Mouse (Mus musculus) G1E (cell line): ENCODE measurements around the gene Mras. TPM values are rescaled to one million over a fixed set of nuclear protein-coding genes. Genes with fewer than 3 reads are reported as not detected.
A peak's percentile ranks its signal among the peaks of the same experiment; 100 is the strongest.

Experiments used
- ATAC-seq: 2 replicates; pipeline ENCODE4 v1.8.0; 2016; ENCODE audit warnings: mild to moderate bottlenecking; ENCODE audit not compliant: insufficient number of reproducible peaks, poor library complexity, low FRiP score, severe bottlenecking; ENCODE audit errors: extremely low read depth
- DNase-seq: peaks from one replicate; pipeline ENCODE4 v3.0.0; 2012; ENCODE audit warnings: low spot score
- H3K27me3 ChIP-seq: 2 replicates; pipeline ENCODE4 v1.6.1; 2012; ENCODE audit warnings: mild to moderate bottlenecking, low read length, inconsistent platforms; ENCODE audit not compliant: insufficient read depth
- H3K36me3 ChIP-seq: replicated peaks from 2 replicates; pipeline ENCODE3; 2012; ENCODE audit warnings: mild to moderate bottlenecking, inconsistent platforms
- H3K4me1 ChIP-seq: 2 replicates; pipeline ENCODE4 v1.6.1; 2012; ENCODE audit warnings: low read depth, low read length, inconsistent platforms, mixed read lengths; ENCODE audit not compliant: insufficient read depth
- H3K4me3 ChIP-seq: 2 replicates; pipeline ENCODE4 v1.5.1; 2012; ENCODE audit warnings: low read depth, mild to moderate bottlenecking, inconsistent platforms, low read length, moderate library complexity, mixed read lengths
- H3K9me3 ChIP-seq: replicated peaks from 2 replicates; pipeline ENCODE4 v1.6.1; 2012; ENCODE audit warnings: inconsistent platforms
- CTCF ChIP-seq: IDR thresholded peaks from 2 replicates; pipeline ENCODE4 v1.5.1; 2012; ENCODE audit warnings: low read depth, low read length, inconsistent platforms, mixed read lengths
- GATA1 ChIP-seq: IDR thresholded peaks from 2 replicates; pipeline ENCODE4 v1.6.1; 2012; ENCODE audit warnings: borderline replicate concordance, low read length, inconsistent platforms, mixed read lengths
- GATA2 ChIP-seq: IDR thresholded peaks from 2 replicates; pipeline ENCODE4 v1.6.1; 2012; ENCODE audit warnings: low read depth, low read length, inconsistent platforms, borderline replicate concordance
- POLR2AphosphoS5 ChIP-seq: IDR thresholded peaks from 2 replicates; pipeline ENCODE4 v1.6.1; 2012; ENCODE audit warnings: low read depth, low read length, inconsistent platforms; ENCODE audit not compliant: insufficient replicate concordance
- TAL1 ChIP-seq: conservative IDR thresholded peaks from 2 replicates; pipeline ENCODE4 v1.6.1; 2012; ENCODE audit warnings: low read depth, low read length, inconsistent platforms, mixed read lengths
- polyA plus RNA-seq: library from polyadenylated mRNA; stranded (reverse); fragments of >175 nt; gene quantifications from 2 replicates; pipeline ENCODE4 v1.2.3, GENCODE M21; 2012
- total RNA-seq, 2 experiments: library from RNA; stranded (forward) in 1 of 2; stranded (reverse) in 1 of 2; fragments of 200-1000 nt in 1 of 2; fragments of >200 nt in 1 of 2; fragmentation: Nextera tagmentation in 1 of 2; gene quantifications; 2 replicates each; pipeline ENCODE4 v1.2.3; 2014 to 2017

The Mras gene
- total and polyA plus RNA-seq, 3 experiments: 0.12 to 2.1 TPM; not detected in 1

- DNase-seq (no peak), ATAC-seq (no peak)
- peaks cover 51% of the 10 kb centered on the region for H3K4me1 ChIP-seq
- TF ChIP-seq GATA2 (no peak), GATA1 (no peak), CTCF (no peak), POLR2AphosphoS5 (no peak), TAL1 (no peak)
- H3K36me3 ChIP-seq: no peaks in the 10 kb centered on the region
- H3K9me3 ChIP-seq: no peaks in the 10 kb centered on the region
- H3K27me3 ChIP-seq: peaks cover 77% of the 10 kb centered on the region
- H3K4me3 ChIP-seq: no peak overlapping the region
Measured at GRCm38 (mm10) chr9:99419951-99420701, 17.1 kb downstream of the Mras start.

- TF ChIP-seq POLR2AphosphoS5 (no peak), GATA2 (no peak)
- peaks cover 64% of the 10 kb centered on the region for H3K27me3 ChIP-seq
- H3K4me3 ChIP-seq: no peak overlapping the region
- H3K4me1 ChIP-seq: peaks cover 44% of the 10 kb centered on the region
- ATAC-seq (no peak), DNase-seq (no peak)
- no peaks in the 10 kb centered on the region for H3K9me3 ChIP-seq
- no peaks in the 10 kb centered on the region for H3K36me3 ChIP-seq
Measured at GRCm38 (mm10) chr9:99418377-99418776, 18.8 kb downstream of the Mras start.

- DNase-seq (no peak), ATAC-seq (no peak)
- Histone ChIP-seq H3K36me3 (no peaks in the 10 kb centered on the region), H3K9me3 (no peaks in the 10 kb centered on the region), H3K27me3 (peaks cover 60% of the 10 kb centered on the region), H3K4me1 (peaks cover 43% of the 10 kb centered on the region), H3K4me3 (no peak overlapping the region)
- no peak for TF ChIP-seq GATA1
- no peak for TF ChIP-seq TAL1
- no peak for TF ChIP-seq GATA2
- TF ChIP-seq POLR2AphosphoS5: no peak
- no peak for TF ChIP-seq CTCF
Measured at GRCm38 (mm10) chr9:99417288-99417846, 19.8 kb downstream of the Mras start.

GRCm38 (mm10) chr9:99416809-99417208, 20.4 kb downstream of the Mras start:
- ATAC-seq (no peak), DNase-seq (no peak)
- Histone ChIP-seq H3K4me1 (peaks cover 43% of the 10 kb centered on the region), H3K9me3 (no peaks in the 10 kb centered on the region), H3K27me3 (peaks cover 54% of the 10 kb centered on the region), H3K4me3 (no peak overlapping the region), H3K36me3 (no peaks in the 10 kb centered on the region)
- no peak for TF ChIP-seq POLR2AphosphoS5
- TF ChIP-seq TAL1: no peak
- TF ChIP-seq CTCF: no peak
- no peak for TF ChIP-seq GATA2
- TF ChIP-seq GATA1: no peak

DNA sequence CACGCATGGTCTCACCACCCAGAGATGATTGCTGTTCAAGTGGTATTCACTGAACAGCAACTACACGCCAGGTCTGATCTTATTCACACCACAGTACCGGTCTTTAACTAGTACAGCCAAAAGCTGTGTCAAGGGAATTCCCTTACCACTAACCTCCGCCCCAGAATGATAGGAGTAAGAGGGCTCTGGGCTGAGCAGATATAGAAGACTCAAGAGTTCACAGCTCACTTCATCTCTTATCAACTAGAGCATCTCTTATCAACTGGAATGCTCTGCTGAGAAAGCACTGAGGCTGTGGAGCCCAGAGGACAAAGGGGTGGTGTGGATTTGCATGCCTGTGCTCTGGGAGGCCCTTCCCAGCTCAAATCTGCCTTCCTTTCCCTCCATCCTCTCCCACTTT, 25.4 kb downstream of the Mras start:
- Histone ChIP-seq H3K4me1 (peaks cover 39% of the 10 kb centered on the region), H3K27me3 (peaks cover 16% of the 10 kb centered on the region), H3K4me3 (no peak overlapping the region; the same call in 1 of the 2 replicates), H3K9me3 (no peaks in the 10 kb centered on the region), H3K36me3 (no peaks in the 10 kb centered on the region)
- no peak for DNase-seq
- ATAC-seq: peak; percentile 90
- TF ChIP-seq GATA2 (no peak), POLR2AphosphoS5 (no peak), TAL1 (peak; percentile 45)

GRCm38 (mm10) chr9:99411093-99411492, 26.1 kb downstream of the Mras start:
- DNase-seq: no peak
- ATAC-seq: no peak

DNA sequence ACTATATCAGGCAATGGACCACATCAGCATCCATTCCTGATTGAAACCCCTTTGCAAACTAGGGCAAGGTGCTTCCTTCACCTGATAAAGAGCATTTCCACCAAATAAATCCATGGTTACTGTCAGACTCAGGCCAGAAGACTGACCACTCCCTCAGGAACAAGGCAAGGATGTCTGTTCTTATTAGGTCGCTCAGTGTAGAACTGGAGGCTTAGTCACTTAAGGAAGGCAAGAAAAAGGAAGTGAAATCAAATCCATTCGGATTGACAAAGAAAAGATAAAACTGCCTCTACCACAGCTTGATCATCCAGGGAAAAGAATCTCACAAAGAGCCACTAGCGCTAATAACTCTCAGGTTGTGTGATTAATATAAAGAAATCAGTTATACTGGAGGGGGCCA, 27.9 kb downstream of the Mras start:
- H3K27me3 ChIP-seq: peaks cover 16% of the 10 kb centered on the region
- H3K36me3 ChIP-seq: no peaks in the 10 kb centered on the region
- H3K9me3 ChIP-seq: no peaks in the 10 kb centered on the region
- H3K4me1 ChIP-seq: peaks cover 34% of the 10 kb centered on the region
- no peak for ATAC-seq
- no peak for DNase-seq
- H3K4me3 ChIP-seq: no peak overlapping the region
- TF ChIP-seq CTCF (no peak), TAL1 (no peak), GATA2 (no peak), GATA1 (no peak), POLR2AphosphoS5 (no peak)

More at GRCm38 (mm10) chr9:99411093-99411492, 26.1 kb downstream of the Mras start:
- H3K27me3 ChIP-seq: peaks cover 14% of the 10 kb centered on the region
- H3K4me1 ChIP-seq: peaks cover 34% of the 10 kb centered on the region
- TF ChIP-seq POLR2AphosphoS5 (no peak), GATA1 (no peak), CTCF (no peak), GATA2 (no peak), TAL1 (no peak)
- no peaks in the 10 kb centered on the region for H3K9me3 ChIP-seq
- no peaks in the 10 kb centered on the region for H3K36me3 ChIP-seq
- H3K4me3 ChIP-seq: no peak overlapping the region; the same call in 1 of the 2 replicates
